Comparison of ENCODE assay signal across 8 mouse cellular contexts in the genomic region with DNA sequence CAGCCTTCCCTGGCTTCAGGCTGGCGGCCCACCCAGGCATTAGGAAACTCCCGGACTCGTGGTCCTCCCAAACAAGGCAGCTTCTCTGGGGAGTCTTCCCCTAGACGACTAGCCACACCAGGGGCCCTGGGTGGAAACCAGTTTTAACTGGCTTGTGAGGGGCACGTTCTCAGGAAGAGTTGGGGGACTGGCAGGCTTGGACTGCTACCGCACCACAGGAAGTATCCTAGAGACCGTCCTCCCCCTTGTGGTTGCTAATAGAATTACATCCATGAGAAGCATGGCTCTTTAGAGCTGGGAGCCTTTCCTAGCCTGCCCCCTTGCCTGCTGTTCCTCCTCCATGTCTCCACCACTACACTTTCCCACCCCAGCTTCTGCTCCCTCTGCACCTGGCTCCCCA.
DNase-seq lines count a peak whose midpoint lies in the region; ATAC-seq lines count a peak whose summit lies in the region.

No protein-coding gene starts in this region.

- DNase-seq in ovary, postnatal 10 days (ENCODE audit: low spot score), result peak; percentile 5
- no peak for DNase-seq in ovary, postnatal 36 days (ENCODE audit: low spot score)
- DNase-seq in cerebellum, adult 8-10 months, result peak; percentile 50
- DNase-seq in induced T-regulatory cell, adult 2 months (ENCODE audit: low read depth), result peak; percentile 61
- peak; percentile 48 to 62 for DNase-seq in left cerebral cortex, adult 18-20 months (ENCODE audit: low spot score in 2 of 2)
- peak; percentile 50 for DNase-seq in midbrain, embryonic 10.5 days (ENCODE audit: low spot score)
- DNase-seq in spleen, postnatal 36 days (ENCODE audit: low spot score in 2 of 2), result peak; percentile 3

- peaks cover 5% of the 10 kb centered on the region for H3K4me1 ChIP-seq in forebrain, embryonic 16.5 days (replicated peaks; ENCODE audit: control insufficient read depth, insufficient read depth, low read length)
- peaks cover 2% of the 10 kb centered on the region; the same call in 1 of the 2 replicates for H3K4me1 ChIP-seq in midbrain, embryonic 10.5 days

- WGBS in forebrain, embryonic 16.5 days, result 28% methylated on average over 7 of the region's 7 CpGs
- WGBS in midbrain, embryonic 10.5 days, result 36% methylated on average over 7 of the region's 7 CpGs

- no peak overlapping the region for H3K9ac ChIP-seq in forebrain, embryonic 16.5 days (replicated peaks; ENCODE audit: low read depth, low read length)

- no peaks in the 10 kb centered on the region for H3K9me3 ChIP-seq in forebrain, embryonic 16.5 days (ENCODE audit: control insufficient read depth, low read length)
- H3K9me3 ChIP-seq in midbrain, embryonic 10.5 days (replicated peaks), result no peaks in the 10 kb centered on the region

- H3K27me3 ChIP-seq in forebrain, embryonic 16.5 days (replicated peaks; ENCODE audit: control insufficient read depth, insufficient read depth, low read length), result no peaks in the 10 kb centered on the region
- H3K27me3 ChIP-seq in midbrain, embryonic 10.5 days (ENCODE audit: low read depth, poor library complexity, severe bottlenecking), result no peaks in the 10 kb centered on the region

- no peak overlapping the region for H3K4me2 ChIP-seq in forebrain, embryonic 16.5 days (ENCODE audit: low read length)

- peak; percentile 70 for ATAC-seq in forebrain, embryonic 16.5 days

- H3K36me3 ChIP-seq in forebrain, embryonic 16.5 days (ENCODE audit: control insufficient read depth, insufficient read depth), result no peaks in the 10 kb centered on the region; the same call in 1 of the 2 replicates
- H3K36me3 ChIP-seq in midbrain, embryonic 10.5 days, result no peaks in the 10 kb centered on the region

- H3K27ac ChIP-seq in forebrain, embryonic 16.5 days (ENCODE audit: low read length), result no peak overlapping the region
- peak overlapping the region; percentile 64 for H3K27ac ChIP-seq in midbrain, embryonic 10.5 days (replicated peaks)

- no peak overlapping the region for H3K4me3 ChIP-seq in forebrain, embryonic 16.5 days (replicated peaks; ENCODE audit: low read length)
- H3K4me3 ChIP-seq in midbrain, embryonic 10.5 days, result no peak overlapping the region
